Mouse (Mus musculus) kidney, postnatal 14 days (tissue): ENCODE results near the gene Cyp2j5.
A peak's percentile ranks its signal among the peaks of the same experiment; 100 is the strongest.
"Not testable (repeated sequence)": the region's sequence is repeated elsewhere in the genome, so short reads cannot be mapped to it uniquely, and the experiment has no call there.

ENCODE experiments used
- DNase-seq: peaks from one replicate; pipeline ENCODE4 v3.0.0; 2022; ENCODE audit warnings: mixed read lengths

The Cyp2j5 gene

DNA sequence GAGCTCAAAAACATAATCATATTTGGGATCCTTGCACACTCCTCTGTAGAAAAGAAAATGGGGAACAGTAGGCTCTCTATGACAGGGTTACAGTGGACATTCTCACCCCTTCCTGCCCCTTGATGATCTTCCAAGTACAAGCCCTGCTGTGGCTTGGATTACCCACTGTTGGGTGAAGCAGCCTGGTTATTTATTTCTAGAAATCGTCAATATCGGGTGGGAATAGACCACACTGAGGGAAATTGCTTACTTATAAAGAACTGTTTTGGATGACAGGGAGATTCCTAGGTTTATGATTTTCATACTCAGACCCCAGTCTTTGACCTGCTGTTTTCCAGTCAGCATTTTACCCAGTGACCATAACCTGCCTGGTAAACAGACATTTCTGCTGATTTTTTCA lies at the start of gene Cyp2j5:
TSS of gene Cyp2j5 (minus strand) at position 164 of the 400 bp plus-strand sequence.
- DNase-seq: peak; percentile 67

DNA sequence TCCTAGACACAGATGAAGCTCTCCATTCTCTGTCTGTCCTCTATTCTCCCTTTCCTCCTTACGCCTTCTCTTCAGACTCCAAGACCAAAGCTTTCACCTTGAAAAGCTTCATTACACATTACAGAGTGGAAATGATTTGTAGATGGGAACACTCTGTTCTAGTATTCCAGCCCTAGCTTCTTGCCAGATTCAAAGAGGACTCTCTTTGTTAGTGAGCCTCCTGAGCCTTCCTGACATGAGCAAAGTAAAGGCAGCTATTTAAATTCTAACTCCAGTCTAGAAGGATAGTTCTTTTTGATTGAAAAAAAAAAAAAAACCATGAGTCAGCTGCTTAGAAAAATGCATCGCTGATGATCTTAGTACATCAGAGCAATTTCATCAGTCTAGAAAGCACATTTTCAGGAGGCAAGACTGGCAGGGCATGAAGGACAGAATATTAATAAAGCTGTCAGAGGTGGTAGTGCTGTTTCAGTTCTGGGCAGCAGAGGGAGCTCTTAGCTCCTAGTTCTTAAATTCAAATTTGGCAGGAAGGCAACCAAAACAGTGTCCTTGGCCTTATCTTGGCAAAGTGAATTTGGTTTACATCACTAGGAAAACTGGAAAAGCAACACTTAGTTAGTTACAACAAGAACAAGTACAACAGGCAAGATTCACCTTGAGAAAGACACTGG lies 41.5 kb upstream of the Cyp2j5 start:
- peak; percentile 63 for DNase-seq

DNA sequence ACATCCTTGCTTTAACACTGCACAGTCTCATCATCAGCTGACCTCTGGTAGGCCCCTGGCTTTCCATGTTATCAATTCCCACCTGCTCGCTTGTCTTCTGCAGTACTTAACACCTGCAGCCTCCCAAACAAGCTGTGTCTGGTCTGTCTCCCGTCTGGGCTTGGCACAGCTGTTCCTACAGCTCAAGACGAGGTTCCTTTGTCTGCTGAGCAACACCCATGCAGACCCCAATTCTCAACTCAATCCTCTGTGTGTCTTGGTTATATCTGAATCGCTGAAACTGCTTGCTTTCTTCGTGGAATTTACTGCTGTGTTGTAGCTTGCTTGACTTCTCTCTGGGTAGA lies 34.2 kb upstream of the Cyp2j5 start:
- DNase-seq: no peak

GRCm38 (mm10) chr4:96697511-96698217 lies 33.7 kb upstream of the Cyp2j5 start:
- no peak for DNase-seq

GRCm38 (mm10) chr4:96696614-96697360 lies 32.8 kb upstream of the Cyp2j5 start:
- DNase-seq: peak; percentile 38

DNA sequence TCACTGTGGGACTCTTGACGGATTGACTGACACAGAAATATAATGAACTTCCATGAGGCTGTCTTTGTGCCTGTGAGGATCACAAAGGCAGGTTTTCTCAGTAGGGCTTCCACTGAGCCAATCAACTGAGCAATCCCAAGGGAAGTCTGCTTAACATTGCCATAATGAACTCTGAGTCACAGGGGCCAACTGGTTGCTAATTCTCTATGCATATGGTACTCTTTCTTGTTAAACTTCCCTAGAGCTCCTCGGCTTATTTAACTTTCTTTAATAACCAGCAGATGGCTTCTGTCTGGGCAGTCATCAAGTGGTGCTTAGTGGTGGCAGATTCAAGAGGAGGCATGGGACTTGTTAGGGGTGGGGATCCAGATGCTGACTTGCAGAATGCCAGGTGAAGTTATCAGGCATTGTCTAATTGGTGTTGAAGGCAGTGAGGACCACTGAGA lies 23.4 kb upstream of the Cyp2j5 start:
- DNase-seq: no peak

- no peak for DNase-seq
Observed at GRCm38 (mm10) chr4:96683474-96683873, 19.5 kb upstream of the Cyp2j5 start.

GRCm38 (mm10) chr4:96680966-96681365 lies 17.0 kb upstream of the Cyp2j5 start:
- no peak for DNase-seq

GRCm38 (mm10) chr4:96680233-96680632 lies 16.3 kb upstream of the Cyp2j5 start:
- peak; percentile 31 for DNase-seq

- peak; percentile 29 for DNase-seq
Observed at GRCm38 (mm10) chr4:96664668-96665454, 907 bp upstream of the Cyp2j5 start.

- DNase-seq: no peak
Observed at GRCm38 (mm10) chr4:96635455-96635854, 28.5 kb downstream of the Cyp2j5 start.

DNA sequence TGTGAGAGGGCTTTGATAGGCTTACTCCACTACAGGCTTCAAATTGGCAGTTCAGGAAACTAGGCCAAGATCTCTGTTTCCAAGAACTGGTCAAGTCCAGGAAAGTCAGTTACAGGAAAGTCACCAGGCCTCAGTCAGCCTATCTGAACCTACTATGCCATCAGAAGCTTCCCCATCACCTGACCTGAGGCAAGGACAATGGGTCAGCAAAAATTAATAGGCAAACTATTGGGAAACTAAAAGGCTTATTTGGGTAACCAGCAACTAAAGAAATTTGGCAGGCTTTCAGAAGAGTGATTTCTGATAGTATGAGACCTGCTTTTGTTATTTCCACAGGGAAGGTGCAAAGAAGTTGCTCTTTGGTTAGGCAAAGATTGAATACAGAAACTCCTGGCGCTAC lies 41.5 kb downstream of the Cyp2j5 start:
- DNase-seq: no peak

DNA sequence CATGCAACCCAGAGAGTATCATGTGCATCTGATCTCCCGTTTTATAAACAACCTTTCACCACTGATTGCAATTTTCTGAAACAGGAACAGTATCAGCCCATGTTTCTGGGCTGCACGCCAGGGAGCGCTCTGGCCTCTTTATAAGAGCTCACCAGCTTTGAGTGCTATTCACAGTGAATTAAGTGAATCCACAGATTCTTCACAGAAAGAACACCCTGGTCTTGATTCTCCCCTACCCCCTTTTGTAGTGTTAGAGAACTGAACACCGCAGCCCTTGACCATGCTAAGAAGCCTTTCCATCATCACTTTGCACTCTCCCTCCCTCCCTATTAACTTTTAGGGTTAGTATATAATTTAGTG lies 72.2 kb downstream of the Cyp2j5 start:
- DNase-seq: peak; percentile 64

GRCm38 (mm10) chr4:96590911-96591790 lies 72.8 kb downstream of the Cyp2j5 start, which contains the start of gene Cyp2j9:
TSS of gene Cyp2j9 (minus strand) at chr4:96591578.
- DNase-seq: peak; percentile 73

DNA sequence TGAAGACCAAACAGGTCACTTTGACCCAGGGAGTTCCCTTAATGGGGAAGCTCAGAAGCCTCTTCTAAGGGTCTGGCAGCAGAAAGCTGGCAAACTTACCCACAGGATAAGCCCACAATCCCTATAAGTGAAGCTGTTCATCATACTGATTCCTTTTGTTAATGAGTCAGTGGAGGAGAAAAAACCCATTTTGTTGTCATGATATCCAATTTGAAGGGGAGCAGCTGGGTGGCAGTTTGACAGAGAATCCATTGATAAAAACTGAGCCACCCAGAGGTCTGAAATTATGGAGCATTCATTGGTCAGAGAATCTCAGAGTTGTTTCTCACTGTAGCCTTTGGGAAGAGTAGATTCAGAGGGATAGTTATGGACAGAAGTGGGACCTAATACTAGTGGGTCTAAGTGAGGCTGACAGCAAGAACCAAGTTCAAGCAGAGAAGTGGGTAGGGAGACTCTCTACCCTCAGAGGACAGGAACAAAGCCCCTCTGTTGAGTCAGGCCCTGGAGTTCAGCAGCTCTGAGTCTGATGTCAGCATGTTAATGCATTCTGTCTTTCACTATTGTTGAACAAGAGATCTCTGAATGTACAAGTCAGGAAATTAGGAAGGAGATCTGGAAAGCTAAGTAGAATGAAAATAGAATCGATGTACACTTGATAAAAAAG lies 82.4 kb downstream of the Cyp2j5 start:
- DNase-seq: no peak

GRCm38 (mm10) chr4:96580351-96580750 lies 83.6 kb downstream of the Cyp2j5 start:
- DNase-seq: not testable (repeated sequence)
